Mouse (Mus musculus): ENCODE measurements at regions not wholly inside any gene's neighbourhood (a gene's known extent, or its start where the extent isn't known, plus 50 kb on each side); places are given as distances from the start of the nearest gene placed in this dataset.

- no peak for DNase-seq (ENCODE audit: low read depth, low spot score)
Observed at GRCm38 (mm10) chr2:133362693-133363443, 189.1 kb upstream of the Bmp2 start.

- DNase-seq (ENCODE audit: low read depth, low spot score) = no peak
Observed at GRCm38 (mm10) chr2:133371490-133372215, 180.3 kb upstream of the Bmp2 start.

DNA sequence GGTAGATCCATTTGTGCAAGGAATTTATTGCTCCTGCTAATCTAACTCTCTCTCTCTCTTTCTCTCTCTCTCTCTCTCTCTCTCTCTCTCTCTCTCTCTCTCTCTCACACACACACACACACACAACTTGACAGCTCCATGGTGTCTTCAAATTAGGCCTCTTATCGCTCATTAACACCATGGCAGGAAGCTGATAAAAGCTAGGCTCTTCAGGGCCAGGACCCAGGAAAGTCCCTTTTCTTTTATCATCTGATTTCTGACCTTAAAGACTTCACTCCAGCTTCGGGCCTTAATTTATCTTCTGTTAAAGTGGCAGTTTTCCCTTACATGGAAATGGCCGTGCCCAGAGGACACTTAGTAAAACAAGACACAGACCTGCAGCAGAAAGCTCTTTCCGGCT lies 178.4 kb upstream of the Bmp2 start:
- DNase-seq (ENCODE audit: low read depth, low spot score) = no peak

- DNase-seq (ENCODE audit: low read depth, low spot score) = no peak
Observed at GRCm38 (mm10) chr2:133381054-133381453, 170.9 kb upstream of the Bmp2 start.

- no peak for DNase-seq (ENCODE audit: low read depth, low spot score)
Observed at GRCm38 (mm10) chr2:133383135-133383920, 168.6 kb upstream of the Bmp2 start.

- DNase-seq (ENCODE audit: low read depth, low spot score) = no peak
Observed at GRCm38 (mm10) chr2:133385297-133385696, 166.7 kb upstream of the Bmp2 start.

GRCm38 (mm10) chr2:133387349-133387748 lies 164.6 kb upstream of the Bmp2 start:
- DNase-seq (ENCODE audit: low read depth, low spot score) = no peak

GRCm38 (mm10) chr2:133392298-133392697 lies 159.7 kb upstream of the Bmp2 start:
- DNase-seq (ENCODE audit: low read depth, low spot score) = no peak

DNA sequence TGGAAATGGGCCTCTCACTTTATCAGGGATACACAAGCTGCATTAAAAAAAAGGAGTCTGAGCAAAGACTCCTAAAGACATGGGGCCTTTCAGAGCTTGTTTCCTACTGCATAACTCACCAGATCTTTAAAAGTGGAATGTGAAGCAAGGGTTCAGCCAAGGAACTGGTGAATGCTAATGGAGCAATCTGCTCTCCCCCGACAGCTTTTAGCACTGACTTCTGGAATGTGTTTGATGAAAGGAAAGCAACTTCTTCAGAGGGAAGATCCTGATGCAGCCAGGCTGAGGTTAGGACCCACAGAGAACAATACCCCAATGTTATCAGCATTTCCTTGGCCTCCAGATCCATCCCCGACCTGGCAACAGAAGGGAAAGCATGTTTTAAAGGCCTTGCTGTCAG lies 154.4 kb upstream of the Bmp2 start:
- no peak for DNase-seq (ENCODE audit: low read depth, low spot score)

- DNase-seq (ENCODE audit: low read depth, low spot score) = no peak
Observed at GRCm38 (mm10) chr2:133399059-133399690, 152.8 kb upstream of the Bmp2 start.

DNA sequence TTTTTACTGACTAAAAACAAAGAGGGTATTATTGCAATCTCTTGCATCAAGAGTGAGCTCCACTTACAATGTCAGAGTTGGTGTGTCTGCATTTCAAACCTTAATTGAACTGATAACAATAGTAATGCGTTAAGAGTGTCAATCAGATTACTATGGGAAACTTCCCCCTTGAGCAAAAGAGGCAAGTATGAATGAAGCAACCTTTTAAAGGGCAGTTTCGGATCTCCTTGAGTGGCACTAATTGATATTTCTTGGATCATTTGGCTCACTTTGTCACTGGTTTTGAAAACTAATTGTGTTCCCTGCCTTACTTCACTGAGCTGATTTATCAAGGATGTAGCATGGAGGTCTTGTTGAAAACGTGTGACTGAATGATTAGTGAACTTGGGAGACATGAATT lies 151.0 kb upstream of the Bmp2 start:
- no peak for DNase-seq (ENCODE audit: low read depth, low spot score)

DNA sequence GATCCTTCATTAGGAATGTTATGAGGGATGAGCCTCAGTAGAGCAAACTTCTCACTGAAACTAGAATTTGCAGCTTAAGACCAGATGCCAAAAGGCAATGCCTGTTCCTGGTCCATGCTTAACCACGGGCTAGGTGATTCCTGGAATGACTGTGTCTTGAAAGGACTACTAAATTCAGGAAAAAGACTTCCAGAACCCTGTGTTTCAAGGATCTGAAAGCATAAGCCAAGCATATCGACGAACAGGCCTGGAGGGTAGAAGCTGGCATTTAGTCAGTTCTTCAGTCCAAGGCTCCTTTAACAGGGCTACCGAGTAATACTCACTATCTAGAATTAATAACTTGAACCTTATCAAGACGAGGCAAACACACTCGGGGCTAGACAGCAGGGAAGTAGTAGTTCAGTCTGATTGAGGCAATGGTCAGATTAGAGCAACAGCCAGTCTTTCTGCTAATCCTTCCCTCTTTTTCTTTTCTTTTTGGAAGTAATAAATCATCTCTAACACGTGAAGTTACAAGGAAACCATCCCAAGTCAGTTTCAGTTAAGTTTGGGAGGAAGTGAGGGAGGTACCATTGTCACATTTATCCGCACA lies 134.9 kb upstream of the Bmp2 start:
- DNase-seq (ENCODE audit: low read depth, low spot score) = no peak

DNA sequence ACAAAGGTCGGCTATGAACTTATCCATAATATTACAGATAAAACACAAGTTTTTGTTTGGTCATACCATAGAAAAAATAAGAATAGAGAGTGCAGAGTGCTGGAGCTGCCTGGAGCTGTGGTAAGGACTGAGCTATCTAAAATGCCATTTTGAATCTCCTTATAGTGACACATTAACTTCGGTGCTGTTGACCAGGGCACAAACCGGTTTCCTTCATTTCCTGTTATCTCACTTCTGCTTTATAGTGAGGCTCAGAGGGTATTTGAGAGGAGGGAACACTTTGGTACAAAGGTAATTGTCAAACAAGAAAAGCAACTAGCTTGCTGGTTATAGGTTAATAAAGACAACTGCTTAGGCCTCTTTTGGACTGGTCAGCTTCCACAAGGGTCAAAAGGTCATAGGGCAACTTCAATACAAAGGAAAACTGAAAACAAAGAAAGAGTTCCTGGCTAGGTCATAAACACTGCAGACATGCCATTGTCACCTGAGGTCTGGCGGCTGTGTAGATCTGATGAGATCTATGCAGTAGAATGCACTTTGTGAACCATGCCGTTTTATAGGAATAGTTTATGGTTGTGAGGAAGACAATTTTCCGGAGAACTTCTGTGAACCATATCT lies 132.2 kb upstream of the Bmp2 start:
- DNase-seq (ENCODE audit: low read depth, low spot score) = no peak

DNA sequence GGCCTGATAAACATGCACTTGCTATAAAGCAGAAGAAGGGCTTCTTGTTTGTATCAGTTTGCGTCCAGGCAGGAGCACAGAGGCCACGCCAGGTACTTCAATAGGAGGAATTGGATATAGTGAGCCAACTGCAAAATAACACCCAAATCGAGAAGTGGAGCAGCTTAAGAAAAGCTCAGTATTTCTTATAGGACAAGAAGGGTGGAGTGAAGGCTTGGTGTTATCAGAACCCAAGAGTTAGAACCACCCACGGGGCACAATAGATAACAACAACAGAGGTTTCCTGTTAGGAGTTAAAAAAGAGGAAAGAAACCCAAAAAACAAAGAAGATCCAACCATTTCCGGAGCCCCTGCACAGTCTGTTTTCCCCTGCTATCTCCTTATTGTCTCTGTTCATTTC lies 126.4 kb upstream of the Bmp2 start:
- DNase-seq (ENCODE audit: low read depth, low spot score) = no peak

DNA sequence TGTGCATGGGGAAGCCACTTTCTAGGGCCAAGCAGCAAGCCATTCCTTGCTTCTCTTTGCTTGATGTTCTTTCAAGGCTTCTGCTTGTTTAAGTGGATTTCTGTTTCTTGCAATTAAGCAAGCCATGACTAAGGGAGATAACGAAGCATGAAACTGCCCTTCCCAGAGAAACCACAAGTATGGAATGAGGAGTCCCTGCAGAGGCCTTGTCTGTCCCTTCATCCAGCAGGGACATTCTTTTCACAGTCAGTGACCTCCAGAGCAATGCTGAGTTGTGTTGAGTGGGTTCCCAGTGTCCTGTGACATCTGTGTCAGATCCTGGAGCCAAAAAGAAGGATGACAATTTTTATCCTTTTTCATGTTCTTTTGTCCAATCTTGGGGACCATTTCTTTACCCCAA lies 124.9 kb upstream of the Bmp2 start:
- no peak for DNase-seq (ENCODE audit: low read depth, low spot score)

GRCm38 (mm10) chr2:133429369-133430062 lies 122.4 kb upstream of the Bmp2 start:
- DNase-seq (ENCODE audit: low read depth, low spot score) = no peak

- DNase-seq (ENCODE audit: low read depth, low spot score) = no peak
Observed at GRCm38 (mm10) chr2:133430741-133431438, 121.1 kb upstream of the Bmp2 start.

DNA sequence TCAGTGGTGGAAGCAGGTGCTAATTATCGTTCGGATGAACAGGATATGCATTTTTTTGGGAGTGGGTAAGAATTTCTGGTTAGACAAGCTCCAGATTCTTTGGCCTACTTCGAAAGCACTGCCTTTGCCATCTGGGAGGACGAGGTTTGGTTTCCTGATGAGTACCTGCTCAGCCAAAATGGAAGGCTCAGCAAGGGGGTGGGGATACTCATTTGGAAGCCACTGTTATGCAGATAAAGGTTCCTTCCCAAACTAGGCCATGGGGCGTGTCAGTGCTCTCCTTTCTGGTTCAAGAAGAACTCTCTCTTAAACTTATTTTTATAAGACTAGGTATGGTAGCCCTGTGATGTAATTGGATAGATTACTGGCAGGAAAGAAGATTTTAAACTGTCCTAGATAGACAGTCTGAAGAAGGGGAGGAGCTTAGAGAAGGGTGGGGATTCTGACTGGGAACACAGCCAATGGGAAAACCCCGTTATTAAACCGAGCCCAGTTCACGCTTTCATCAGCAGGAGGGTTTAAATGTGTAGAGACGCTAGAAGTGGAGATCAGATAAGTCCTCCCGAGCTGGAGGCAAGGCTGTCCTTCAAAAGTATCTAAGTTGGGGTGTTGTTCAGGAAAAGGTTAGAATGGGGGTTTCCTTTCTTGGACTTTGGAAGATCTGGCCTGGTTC lies 119.7 kb upstream of the Bmp2 start:
- no peak for DNase-seq (ENCODE audit: low read depth, low spot score)
